Mouse (Mus musculus) right cerebral cortex, postnatal 25 days (tissue): Measurements from ENCODE around the gene Olfr13.
"Not testable (repeated sequence)": the region's sequence is repeated elsewhere in the genome, so short reads cannot be mapped to it uniquely, and the experiment has no call there.

Source experiments
- DNase-seq: peaks from one replicate; pipeline ENCODE4 v3.0.0; 2022

The Olfr13 gene

DNA sequence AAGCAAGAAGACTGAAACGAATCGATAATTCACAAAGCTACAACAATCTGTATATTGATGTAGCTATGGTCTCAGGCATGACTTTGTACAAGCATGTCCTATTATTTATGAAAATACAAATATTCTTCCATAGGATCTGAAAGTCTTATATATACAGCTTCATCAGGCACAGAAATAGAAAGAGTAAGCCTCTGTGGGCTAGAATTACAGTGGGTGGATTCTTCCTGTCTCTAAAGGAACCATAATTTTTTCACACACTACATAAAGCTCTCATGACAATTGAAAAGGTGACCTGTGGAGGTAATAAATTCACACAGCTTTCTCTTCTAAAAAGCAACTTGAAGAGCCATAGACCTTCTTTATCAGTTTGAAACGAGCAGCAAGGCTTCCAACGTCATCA is at the start of gene Olfr13:
Gene Olfr13 (plus strand): TSS at position 301 of the 400 bp plus-strand sequence.
- DNase-seq: no peak

DNA sequence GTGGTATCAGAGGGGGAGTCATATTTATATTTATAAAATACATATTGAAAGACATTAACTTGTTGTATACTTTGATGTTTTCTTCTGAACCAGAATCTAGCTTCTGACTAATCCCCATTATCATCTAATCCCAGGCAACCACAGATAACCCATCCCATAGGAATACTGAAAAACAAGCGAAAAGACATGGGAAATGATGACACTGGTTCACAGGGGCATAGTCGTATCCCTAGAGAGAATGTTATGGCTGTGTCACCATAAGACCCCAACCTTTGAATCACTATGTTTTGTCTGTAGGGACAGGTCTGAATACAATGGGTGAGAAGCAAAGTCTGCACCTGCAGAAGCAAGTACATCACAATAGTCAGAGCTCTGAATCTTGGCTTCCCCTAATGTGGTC is 25.7 kb upstream of the Olfr13 start, which contains the start of gene Olfr237-ps1:
Gene Olfr237-ps1 (plus strand): TSS at position 301 of the 400 bp plus-strand sequence.
- not testable (repeated sequence) for DNase-seq

DNA sequence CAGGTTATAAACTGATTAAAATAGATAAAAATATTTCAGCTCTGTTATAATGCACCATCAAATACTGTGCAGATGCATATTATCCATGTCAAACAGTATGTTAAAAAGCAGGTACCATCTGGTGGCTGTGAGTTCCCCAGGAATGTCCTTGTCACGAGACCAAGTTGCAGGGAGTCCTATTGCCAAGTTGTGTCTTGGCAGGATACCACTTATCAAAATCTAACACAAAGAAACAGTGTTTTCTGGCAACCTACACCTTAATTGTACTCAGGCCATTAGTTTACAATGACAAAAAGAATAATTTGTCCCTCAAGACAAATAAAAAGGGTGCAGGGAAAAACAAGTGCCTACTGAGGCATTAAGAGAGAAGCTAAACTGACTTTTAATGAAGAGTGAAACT is 12.4 kb upstream of the Olfr13 start:
- no peak for DNase-seq

DNA sequence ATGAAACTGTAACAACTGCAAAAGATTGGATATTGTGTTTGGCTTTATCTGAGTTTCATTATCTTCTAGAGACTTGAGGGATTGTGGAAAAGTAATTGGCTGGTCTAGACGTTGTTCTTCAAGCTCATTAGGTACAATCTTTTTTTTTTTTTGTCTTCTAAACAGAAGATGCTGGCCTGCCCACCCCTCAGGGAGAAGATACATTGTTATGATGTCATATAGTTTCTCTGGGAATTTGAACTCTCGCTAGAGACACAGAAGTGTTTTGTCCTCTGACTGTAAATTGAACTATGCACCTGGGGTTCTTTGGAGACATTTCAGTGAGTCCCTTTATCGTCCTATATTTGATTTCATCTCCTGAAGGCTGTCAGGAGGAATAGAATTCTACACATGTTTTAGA is 9.0 kb upstream of the Olfr13 start, which contains the start of gene Olfr437:
Gene Olfr437 (plus strand): TSS at position 301 of the 400 bp plus-strand sequence.
- DNase-seq: no peak

DNA sequence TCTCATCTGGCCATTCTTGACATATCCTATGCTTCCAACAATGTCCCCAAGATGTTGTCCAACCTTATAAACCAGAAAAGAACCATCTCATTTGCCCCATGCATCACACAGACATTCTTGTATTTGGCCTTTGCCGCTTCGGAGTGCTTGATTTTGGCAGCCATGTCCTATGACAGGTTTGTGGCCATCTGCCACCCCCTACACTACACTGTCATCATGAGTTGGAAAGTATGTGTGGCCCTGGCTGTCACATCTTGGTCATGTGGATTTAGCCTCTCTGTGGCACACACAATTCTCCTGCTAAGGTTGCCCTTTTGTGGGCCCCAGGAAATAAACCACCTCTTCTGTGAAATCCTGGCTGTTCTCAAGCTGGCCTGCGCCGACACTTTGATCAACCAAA is 4.7 kb upstream of the Olfr13 start:
- no peak for DNase-seq

DNA sequence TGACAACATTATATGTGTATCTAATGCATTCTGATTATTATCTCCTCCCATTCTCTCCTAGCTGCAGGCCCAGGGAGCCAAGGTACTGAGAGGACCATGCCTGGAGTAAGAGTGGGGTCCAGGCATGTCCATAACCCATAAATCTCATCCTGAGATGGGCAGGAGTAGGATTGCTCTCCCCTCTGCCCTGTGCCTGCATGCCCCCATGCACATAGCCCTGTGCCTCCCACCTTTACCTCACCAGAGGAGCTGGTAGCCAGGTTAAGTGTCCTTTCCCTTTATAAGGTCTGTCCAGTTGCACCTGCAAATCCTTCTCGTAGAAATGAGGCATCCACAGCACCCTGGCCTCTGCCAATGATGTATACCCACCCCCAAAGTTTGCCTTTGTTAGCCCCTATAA is 6.2 kb downstream of the Olfr13 start:
- DNase-seq: no peak

DNA sequence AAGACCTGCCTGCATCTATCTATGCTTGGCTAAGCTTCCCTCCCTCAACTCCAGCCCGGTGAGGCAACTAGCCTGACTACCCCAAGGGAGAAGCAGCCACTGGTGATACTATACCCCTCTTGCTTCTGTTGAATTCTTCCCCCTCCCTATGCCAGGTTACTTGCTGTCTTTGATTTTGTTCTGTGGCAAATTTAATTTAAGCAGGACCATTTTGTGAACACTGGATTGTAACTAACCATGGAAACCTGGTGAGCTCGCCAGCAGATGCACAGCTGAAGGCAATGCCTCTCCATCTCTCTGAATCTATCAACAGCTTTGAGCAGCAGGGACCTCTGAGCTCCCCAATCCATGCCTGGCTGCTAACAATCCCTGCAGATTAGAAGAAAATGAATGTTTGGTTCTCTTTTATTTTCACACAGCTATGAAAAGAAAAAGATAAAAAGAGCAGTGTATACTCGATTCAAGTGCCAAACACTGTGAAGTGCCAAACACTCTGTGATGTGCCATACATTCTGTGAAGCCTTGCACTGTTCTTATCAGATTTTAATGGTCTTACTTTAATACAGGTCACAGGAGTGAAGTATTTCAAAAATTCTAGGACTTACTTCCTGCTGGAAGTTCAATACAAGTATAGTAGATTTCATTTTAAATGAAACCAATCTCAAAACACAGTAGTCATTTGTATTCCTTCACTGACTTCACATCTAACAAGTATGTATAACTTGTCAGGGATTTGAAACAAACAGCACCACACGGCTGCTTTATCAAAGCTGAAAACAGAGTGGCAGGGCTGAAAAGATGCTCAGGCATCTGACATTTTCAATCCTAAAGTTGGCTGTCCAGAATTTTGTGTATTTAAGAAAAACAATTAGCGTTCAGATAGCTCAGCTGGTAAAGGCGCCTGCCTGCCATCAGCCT is 6.9 kb downstream of the Olfr13 start:
- DNase-seq: no peak

DNA sequence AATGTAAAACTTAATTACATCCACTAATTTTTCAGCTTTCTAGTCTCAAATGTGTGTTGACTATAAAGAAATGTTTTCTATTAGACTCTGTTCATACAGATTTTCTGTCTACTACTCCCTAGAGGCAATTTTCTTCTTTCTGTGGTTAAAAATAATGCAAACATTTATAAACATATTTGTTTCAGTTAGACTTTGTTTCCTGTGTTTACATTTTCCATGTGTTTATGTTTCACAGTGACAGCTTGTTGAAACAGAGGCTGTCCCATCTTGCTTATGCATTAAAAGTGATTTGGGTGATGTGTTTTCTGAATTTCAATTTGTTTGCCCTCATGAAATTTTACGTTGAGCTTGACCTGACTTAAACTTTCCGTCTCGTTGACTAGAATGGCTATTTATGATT is 19.0 kb downstream of the Olfr13 start:
- no peak for DNase-seq

DNA sequence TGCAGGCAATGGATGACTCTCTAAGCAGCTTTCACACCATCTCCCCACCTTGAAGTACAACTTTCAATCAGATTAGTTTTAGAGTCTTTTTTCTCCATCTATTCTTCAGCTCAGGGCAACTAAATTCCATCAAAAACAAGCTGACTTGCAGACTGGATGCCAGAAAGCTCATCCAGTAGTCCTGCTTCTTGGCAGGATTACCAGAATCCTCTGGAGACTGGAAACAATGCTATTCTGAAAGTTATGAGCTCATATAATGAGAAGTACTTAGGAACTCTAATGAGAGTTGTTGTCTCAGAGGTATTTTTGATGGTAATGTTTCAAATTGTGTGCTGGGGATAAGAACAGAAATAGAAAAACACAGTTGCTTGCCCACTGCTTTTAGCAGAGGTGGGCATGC is 24.8 kb downstream of the Olfr13 start, which contains the start of gene Olfr435:
Gene Olfr435 (plus strand): TSS at position 366 of the 400 bp plus-strand sequence.
- no peak for DNase-seq

DNA sequence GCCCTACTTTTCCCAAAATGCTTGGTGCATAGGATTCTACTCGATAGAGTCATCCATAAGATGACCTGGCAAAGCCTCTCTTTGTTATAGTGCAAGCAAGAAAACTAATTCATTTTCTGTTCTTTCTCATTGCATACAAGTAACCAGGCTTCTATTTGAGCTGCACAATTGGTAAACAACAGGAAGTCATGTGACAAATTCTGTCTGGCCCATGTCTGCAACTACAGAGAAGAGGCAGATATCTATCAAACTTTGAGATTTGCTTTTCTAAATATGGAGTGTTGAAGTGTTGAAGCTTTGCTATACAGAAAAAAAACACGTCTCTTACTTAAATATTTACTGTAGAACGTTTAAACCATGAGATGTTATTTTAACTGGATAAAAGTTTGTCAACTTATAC is 26.2 kb downstream of the Olfr13 start:
- DNase-seq: no peak

DNA sequence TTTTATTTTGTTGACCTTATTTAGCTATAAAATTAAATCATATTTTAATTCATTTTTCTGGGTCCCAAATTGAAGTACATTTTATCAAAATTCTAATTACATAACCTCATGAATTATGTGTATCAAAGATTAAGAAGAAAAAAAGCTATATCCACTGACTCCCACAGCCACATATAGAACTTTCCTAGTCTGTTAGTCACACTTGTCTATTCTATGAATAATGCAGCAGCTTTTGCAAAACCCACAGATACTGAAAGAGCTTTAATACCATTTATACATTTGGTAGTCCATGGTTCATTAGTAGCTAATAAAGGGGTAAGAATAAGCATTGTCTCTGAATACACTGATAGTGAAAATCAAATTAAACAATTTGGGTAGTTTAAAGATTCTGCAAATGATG is 30.8 kb downstream of the Olfr13 start:
- no peak for DNase-seq

DNA sequence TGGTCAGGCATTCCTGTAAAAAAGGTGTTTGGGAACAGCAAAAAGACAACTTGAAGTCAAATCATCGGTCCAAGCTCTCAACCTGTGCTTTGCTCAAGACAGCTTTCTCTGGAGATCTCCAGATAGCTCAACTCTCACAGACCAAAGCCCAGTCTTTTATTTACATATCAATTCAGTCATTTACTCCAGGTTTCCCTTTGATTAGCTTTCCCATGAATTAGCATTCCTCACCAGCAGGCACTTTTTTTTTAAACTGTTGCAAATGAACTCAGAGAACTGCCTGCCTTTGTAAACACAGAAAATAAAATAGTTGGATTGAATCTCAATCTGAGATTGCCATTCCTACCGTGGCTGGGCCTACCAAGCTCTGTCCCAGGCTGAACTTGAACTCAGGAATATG is 33.4 kb downstream of the Olfr13 start:
- DNase-seq: no peak

DNA sequence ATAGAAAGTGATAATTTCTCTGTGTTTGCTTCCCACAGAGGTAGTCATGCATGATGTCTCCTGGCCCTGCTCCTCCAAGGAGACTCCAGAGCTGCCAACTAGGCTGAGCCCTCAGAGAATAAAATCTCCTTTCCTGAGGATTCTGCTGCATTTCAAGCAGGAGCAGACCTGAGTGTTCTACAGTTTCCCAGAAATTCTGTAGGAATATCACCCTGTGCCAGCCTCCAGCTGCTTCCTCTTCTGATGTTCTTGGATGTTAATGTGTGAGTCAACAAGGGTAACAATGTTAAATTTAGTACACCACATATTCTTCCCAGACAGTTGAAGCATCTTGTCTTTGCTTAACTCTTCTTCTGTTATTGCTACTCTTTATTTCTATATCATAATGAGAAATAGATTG is 40.9 kb downstream of the Olfr13 start, which contains the start of gene Olfr434:
Gene Olfr434 (plus strand): TSS at position 149 of the 400 bp plus-strand sequence.
- DNase-seq: peak; percentile 19
